Comparison of ENCODE assay signal across 17 mouse cellular contexts in genomic region chr9:68805776-68806175, GRCm38 (mm10).
A peak's percentile ranks its signal among the peaks of the same experiment; 100 is the strongest.
DNase-seq lines count a peak whose midpoint lies in the region; ATAC-seq and TF ChIP-seq lines count a peak whose summit lies in the region.
"Had no signal": no experiment of that assay in that cellular context is flagged by ENCODE, and none has a peak within 500 bp of the region (broad histone marks: within the 10 kb centered on the region; RNA-seq: fewer than 3 reads in every experiment).

No protein-coding gene starts in this region.

- 52% methylated on average over 5 of the region's 5 CpGs for WGBS in forebrain, embryonic 13.5 days
- WGBS in forebrain, embryonic 10.5 days = 64% methylated on average over 5 of the region's 5 CpGs
- 60% methylated on average over 5 of the region's 5 CpGs for WGBS in heart, postnatal 0 days
- 69% methylated on average over 5 of the region's 5 CpGs for WGBS in midbrain, embryonic 13.5 days
- WGBS in midbrain, embryonic 10.5 days = 71% methylated on average over 5 of the region's 5 CpGs
- 56% methylated on average over 5 of the region's 5 CpGs for WGBS in midbrain, postnatal 0 days

- H3K4me2 ChIP-seq in forebrain, embryonic 13.5 days = no peak overlapping the region
- peak overlapping the region; percentile 24 for H3K4me2 ChIP-seq in heart, postnatal 0 days (ENCODE audit: low read depth, low read length)
- H3K4me2 ChIP-seq in midbrain, embryonic 13.5 days (replicated peaks) = no peak overlapping the region
- H3K4me2 ChIP-seq in midbrain, postnatal 0 days (ENCODE audit: low read depth, low read length, poor library complexity, severe bottlenecking) = no peak overlapping the region
- H3K4me2 ChIP-seq: forebrain, embryonic 15.5 days; limb, embryonic 12.5 days had no signal

- DNase-seq in forebrain, embryonic 10.5 days (ENCODE audit: extremely low spot score, low spot score) = no peak
- no peak for DNase-seq in heart, postnatal 0 days (ENCODE audit: low spot score)
- DNase-seq in heart, adult 18-20 months = no peak
- no peak for DNase-seq in midbrain, embryonic 10.5 days (ENCODE audit: low spot score)
- no peak for DNase-seq in midbrain, postnatal 0 days (ENCODE audit: low spot score)
- no peak for DNase-seq in urinary bladder, postnatal 25 days (ENCODE audit: low spot score)
- DNase-seq: cerebellum, adult 18-20 months; gastrocnemius, postnatal 10 days; kidney, postnatal 4 days; layer of hippocampus, postnatal 36 days; right cerebral cortex, postnatal 25 days had no signal

- no peak overlapping the region for H3K4me3 ChIP-seq in forebrain, embryonic 13.5 days
- no peak overlapping the region for H3K4me3 ChIP-seq in forebrain, embryonic 10.5 days
- no peak overlapping the region for H3K4me3 ChIP-seq in heart, postnatal 0 days (ENCODE audit: low read depth, low read length)
- H3K4me3 ChIP-seq in midbrain, embryonic 13.5 days (replicated peaks) = no peak overlapping the region
- H3K4me3 ChIP-seq in midbrain, embryonic 10.5 days = no peak overlapping the region
- no peak overlapping the region for H3K4me3 ChIP-seq in midbrain, postnatal 0 days (ENCODE audit: low read depth, low read length)
- H3K4me3 ChIP-seq: forebrain, embryonic 15.5 days; limb, embryonic 12.5 days had no signal

- peak; percentile 16; the same call in 1 of the 2 replicates for ATAC-seq in forebrain, embryonic 13.5 days
- no peak for ATAC-seq in heart, postnatal 0 days (ENCODE audit: insufficient read depth, low read depth)
- ATAC-seq in midbrain, embryonic 13.5 days = no peak
- no peak for ATAC-seq in midbrain, postnatal 0 days (ENCODE audit: low FRiP score)
- ATAC-seq: forebrain, embryonic 15.5 days; Patski had no signal

- no peak overlapping the region for H3K27ac ChIP-seq in forebrain, embryonic 13.5 days
- no peak overlapping the region for H3K27ac ChIP-seq in forebrain, embryonic 10.5 days
- no peak overlapping the region for H3K27ac ChIP-seq in heart, postnatal 0 days (ENCODE audit: low read depth)
- peak overlapping the region; percentile 19; the same call in 1 of the 2 replicates for H3K27ac ChIP-seq in midbrain, embryonic 13.5 days
- no peak overlapping the region for H3K27ac ChIP-seq in midbrain, embryonic 10.5 days (replicated peaks)
- H3K27ac ChIP-seq in midbrain, postnatal 0 days (ENCODE audit: low read depth, low read length) = peak overlapping the region; percentile 34
- H3K27ac ChIP-seq: forebrain, embryonic 15.5 days; limb, embryonic 12.5 days; macrophage had no signal

- H3K9ac ChIP-seq in forebrain, embryonic 13.5 days = no peak overlapping the region
- no peak overlapping the region for H3K9ac ChIP-seq in heart, postnatal 0 days (replicated peaks; ENCODE audit: low read depth, low read length)
- no peak overlapping the region for H3K9ac ChIP-seq in midbrain, embryonic 13.5 days (replicated peaks)
- H3K9ac ChIP-seq in midbrain, postnatal 0 days (replicated peaks; ENCODE audit: low read length, poor library complexity, severe bottlenecking) = no peak overlapping the region
- H3K9ac ChIP-seq: forebrain, embryonic 15.5 days; limb, embryonic 12.5 days had no signal

- no peak for TF ChIP-seq EP300 in heart, postnatal 0 days (IDR thresholded peaks at IDR 0.05; ENCODE audit: low read depth)

- no peaks in the 10 kb centered on the region for H3K36me3 ChIP-seq in forebrain, embryonic 13.5 days (ENCODE audit: poor library complexity, severe bottlenecking)
- H3K36me3 ChIP-seq in forebrain, embryonic 10.5 days (replicated peaks) = no peaks in the 10 kb centered on the region
- H3K36me3 ChIP-seq in heart, postnatal 0 days (replicated peaks; ENCODE audit: control insufficient read depth, insufficient read depth, low read length) = no peaks in the 10 kb centered on the region
- no peaks in the 10 kb centered on the region for H3K36me3 ChIP-seq in midbrain, embryonic 13.5 days
- H3K36me3 ChIP-seq in midbrain, embryonic 10.5 days = no peaks in the 10 kb centered on the region
- H3K36me3 ChIP-seq in midbrain, postnatal 0 days (ENCODE audit: insufficient read depth, low read length) = no peaks in the 10 kb centered on the region
- H3K36me3 ChIP-seq: forebrain, embryonic 15.5 days; limb, embryonic 12.5 days had no signal

- no peaks in the 10 kb centered on the region for H3K9me3 ChIP-seq in forebrain, embryonic 13.5 days (replicated peaks)
- no peaks in the 10 kb centered on the region for H3K9me3 ChIP-seq in forebrain, embryonic 10.5 days
- H3K9me3 ChIP-seq in heart, postnatal 0 days (replicated peaks; ENCODE audit: control insufficient read depth, low read length) = no peaks in the 10 kb centered on the region
- no peaks in the 10 kb centered on the region for H3K9me3 ChIP-seq in midbrain, embryonic 13.5 days
- H3K9me3 ChIP-seq in midbrain, embryonic 10.5 days (replicated peaks) = no peaks in the 10 kb centered on the region
- H3K9me3 ChIP-seq in midbrain, postnatal 0 days (ENCODE audit: low read length) = no peaks in the 10 kb centered on the region
- H3K9me3 ChIP-seq: forebrain, embryonic 15.5 days; limb, embryonic 12.5 days had no signal

- no peaks in the 10 kb centered on the region for H3K27me3 ChIP-seq in forebrain, embryonic 13.5 days
- no peaks in the 10 kb centered on the region for H3K27me3 ChIP-seq in forebrain, embryonic 10.5 days (ENCODE audit: poor library complexity, severe bottlenecking)
- no peaks in the 10 kb centered on the region for H3K27me3 ChIP-seq in heart, postnatal 0 days (ENCODE audit: control insufficient read depth, insufficient read depth, low read length)
- no peaks in the 10 kb centered on the region for H3K27me3 ChIP-seq in midbrain, embryonic 13.5 days
- no peaks in the 10 kb centered on the region for H3K27me3 ChIP-seq in midbrain, embryonic 10.5 days (ENCODE audit: low read depth, poor library complexity, severe bottlenecking)
- H3K27me3 ChIP-seq in midbrain, postnatal 0 days (ENCODE audit: insufficient read depth, low read length) = no peaks in the 10 kb centered on the region
- H3K27me3 ChIP-seq: forebrain, embryonic 15.5 days had no signal

- H3K4me1 ChIP-seq in forebrain, embryonic 13.5 days = 0 out of 2 replicates have a peak, but pooled peaks cover 5% of the 10 kb centered on the region
- H3K4me1 ChIP-seq in forebrain, embryonic 10.5 days = peaks cover 11% of the 10 kb centered on the region; the same call in 1 of the 2 replicates
- 0 out of 2 replicates have a peak, but pooled peaks cover 10% of the 10 kb centered on the region for H3K4me1 ChIP-seq in heart, postnatal 0 days (ENCODE audit: control insufficient read depth, insufficient read depth)
- peaks cover 5% of the 10 kb centered on the region for H3K4me1 ChIP-seq in midbrain, embryonic 13.5 days (replicated peaks)
- H3K4me1 ChIP-seq in midbrain, embryonic 10.5 days = no peaks in the 10 kb centered on the region
- H3K4me1 ChIP-seq in midbrain, postnatal 0 days (ENCODE audit: insufficient read depth, low read length) = peaks cover 9% of the 10 kb centered on the region; the same call in 1 of the 2 replicates
- H3K4me1 ChIP-seq: forebrain, embryonic 15.5 days had no signal

- no peak for TF ChIP-seq CTCF in heart, postnatal 0 days (IDR thresholded peaks at IDR 0.05; ENCODE audit: low read depth)
- TF ChIP-seq CTCF in midbrain, postnatal 0 days (IDR thresholded peaks at IDR 0.05) = no peak; the same call in 1 of the 2 replicates

Comparison
In these comparisons a context has a peak if more than half of its experiments do, and no peak if none do; other contexts are left out.
1. H3K27ac ChIP-seq: peak in midbrain, embryonic 13.5 days (single experiment) and midbrain, postnatal 0 days (single experiment); none in forebrain, embryonic 13.5 days (single experiment), forebrain, embryonic 10.5 days (single experiment), heart, postnatal 0 days (single experiment) and midbrain, embryonic 10.5 days (single experiment).